13 mouse cellular contexts compared by ENCODE assay signal in genomic region chr6:113929191-113929875, GRCm38 (mm10).
DNase-seq lines count a peak whose midpoint lies in the region.
"Had no signal": no experiment of that assay in that cellular context is flagged by ENCODE, and none has a peak within 500 bp of the region (broad histone marks: within the 10 kb centered on the region; RNA-seq: fewer than 3 reads in every experiment).

No protein-coding gene starts in this region.

- no peak overlapping the region for H3K4me3 ChIP-seq in hindbrain, embryonic 10.5 days
- H3K4me3 ChIP-seq: heart, adult 2 months; lung, embryonic 15.5 days; midbrain, embryonic 12.5 days had no signal

- no peak overlapping the region for H3K27ac ChIP-seq in hindbrain, embryonic 10.5 days
- H3K27ac ChIP-seq: heart, adult 2 months; lung, embryonic 15.5 days; midbrain, embryonic 12.5 days had no signal

- WGBS in hindbrain, embryonic 10.5 days = 84% methylated on average over 7 of the region's 8 CpGs

- peaks cover 14% of the 10 kb centered on the region for H3K4me1 ChIP-seq in hindbrain, embryonic 10.5 days (replicated peaks)
- H3K4me1 ChIP-seq: lung, embryonic 15.5 days had no signal

- intact Hi-C loops in left cerebral cortex, postnatal 14 days (cut with DNase I) = no loop called here

- H3K9me3 ChIP-seq in hindbrain, embryonic 10.5 days = no peaks in the 10 kb centered on the region
- H3K9me3 ChIP-seq: lung, embryonic 15.5 days; midbrain, embryonic 12.5 days had no signal

- DNase-seq in kidney, postnatal 10 days = peak; percentile 24
- DNase-seq in kidney, adult 9 months = no peak
- DNase-seq in ES-CJ7 (ENCODE audit: low read depth, low spot score) = peak; percentile 35
- DNase-seq in NIH3T3 (ENCODE audit: low read depth) = peak; percentile 36
- DNase-seq in left cerebral cortex, postnatal 14 days (ENCODE audit: low spot score in 2 of 2) = peak; percentile 54 to 57
- no peak for DNase-seq in hindbrain, embryonic 10.5 days (ENCODE audit: low spot score)
- no peak for DNase-seq in heart, adult 11 months
- no peak for DNase-seq in spleen, postnatal 4 days (ENCODE audit: low spot score in 2 of 2)
- DNase-seq: adrenal gland, adult 2 months; heart, adult 2 months; heart, postnatal 36 days had no signal

- H3K36me3 ChIP-seq in hindbrain, embryonic 10.5 days = no peaks in the 10 kb centered on the region
- H3K36me3 ChIP-seq: lung, embryonic 15.5 days; midbrain, embryonic 12.5 days had no signal

- no peaks in the 10 kb centered on the region for H3K27me3 ChIP-seq in hindbrain, embryonic 10.5 days (ENCODE audit: insufficient read depth, poor library complexity, severe bottlenecking)
- H3K27me3 ChIP-seq: lung, embryonic 15.5 days had no signal

Comparison
In these comparisons a context has a peak if more than half of its experiments do, and no peak if none do; other contexts are left out.
1. DNase-seq: peak in kidney, postnatal 10 days (single experiment), ES-CJ7 (single experiment), NIH3T3 (single experiment) and left cerebral cortex, postnatal 14 days (2 of 2); none in kidney, adult 9 months (single experiment), hindbrain, embryonic 10.5 days (single experiment), heart, adult 11 months (single experiment) and spleen, postnatal 4 days (0 of 2).